Mouse (Mus musculus): ENCODE data around the gene Nktr. TPM values are rescaled to one million over a fixed set of nuclear protein-coding genes. Genes with fewer than 3 reads are reported as not detected.

Gene Nktr
- polyA plus RNA-seq (2012; rRNA removed; ENCODE audit: low replicate concordance) = 15.7 and 24.4 TPM in 2 replicates

GRCm38 (mm10) chr9:121718792-121719318 is at the start of gene Nktr:
Gene Nktr, plus strand, starts transcription at chr9:121719169.

GRCm38 (mm10) chr9:121704646-121705625 is 14.0 kb upstream of the Nktr start, which contains the start of gene Sec22c:
Gene Sec22c, minus strand, starts transcription at chr9:121705490.

GRCm38 (mm10) chr9:121709898-121710583 is 8.9 kb upstream of the Nktr start, which contains the start of gene Ss18l2:
Gene Ss18l2, plus strand, starts transcription at chr9:121710329.

GRCm38 (mm10) chr9:121759091-121760081 is 40.4 kb downstream of the Nktr start, which contains the start of gene Zfp651:
Gene Zfp651, plus strand, starts transcription at chr9:121759330.

GRCm38 (mm10) chr9:121777484-121778065 is 58.6 kb downstream of the Nktr start, which contains the start of gene Klhl40:
Gene Klhl40, plus strand, starts transcription at chr9:121777607.

GRCm38 (mm10) chr9:121791757-121792521 is 73.0 kb downstream of the Nktr start, which contains the start of gene Hhatl:
Gene Hhatl, minus strand, starts transcription at chr9:121792507.

Other genes with a start within 250 kb of the Nktr start
- 244 and 468 TPM in 2 replicates for gene Cck, start 223.5 kb upstream of the Nktr start, polyA plus RNA-seq (2012; rRNA removed; ENCODE audit: low replicate concordance)
- 0.19 TPM in 1 of 2 replicates, not detected in the other for gene Lyzl4, start 77.1 kb upstream of the Nktr start, polyA plus RNA-seq (2012; rRNA removed; ENCODE audit: low replicate concordance)
- 47.6 and 112 TPM in 2 replicates for gene Vipr1, start 76.5 kb upstream of the Nktr start, polyA plus RNA-seq (2012; rRNA removed; ENCODE audit: low replicate concordance)
- 26.9 and 64.4 TPM in 2 replicates for gene Sec22c, start 13.7 kb upstream of the Nktr start, polyA plus RNA-seq (2012; rRNA removed; ENCODE audit: low replicate concordance)
- 10.8 and 21.9 TPM in 2 replicates for gene Ss18l2, start 8.8 kb upstream of the Nktr start, polyA plus RNA-seq (2012; rRNA removed; ENCODE audit: low replicate concordance)
- 7.4 and 9.3 TPM in 2 replicates for gene Zfp651, start 40.2 kb downstream of the Nktr start, polyA plus RNA-seq (2012; rRNA removed; ENCODE audit: low replicate concordance)
- 0.04 TPM in 1 of 2 replicates, not detected in the other for gene Klhl40, start 58.4 kb downstream of the Nktr start, polyA plus RNA-seq (2012; rRNA removed; ENCODE audit: low replicate concordance)
- 6.4 and 7.4 TPM in 2 replicates for gene Hhatl, start 73.3 kb downstream of the Nktr start, polyA plus RNA-seq (2012; rRNA removed; ENCODE audit: low replicate concordance)
- 0.09 TPM in 1 of 2 replicates, not detected in the other for gene Ccdc13, start 120.3 kb downstream of the Nktr start, polyA plus RNA-seq (2012; rRNA removed; ENCODE audit: low replicate concordance)
- 5.6 and 14.9 TPM in 2 replicates for gene Higd1a, start 139.2 kb downstream of the Nktr start, polyA plus RNA-seq (2012; rRNA removed; ENCODE audit: low replicate concordance)
- gene Ackr2, start 179.2 kb downstream of the Nktr start, polyA plus RNA-seq (2012; rRNA removed; ENCODE audit: low replicate concordance) = 0.29 and 0.72 TPM in 2 replicates
- gene Cyp8b1, start 197.1 kb downstream of the Nktr start, polyA plus RNA-seq (2012; rRNA removed; ENCODE audit: low replicate concordance) = not detected in 2 replicates
- 0.14 and 0.47 TPM in 2 replicates for gene Fam198a, start 231.8 kb downstream of the Nktr start, polyA plus RNA-seq (2012; rRNA removed; ENCODE audit: low replicate concordance)